Mouse (Mus musculus): ENCODE data around the gene Gm12216. TPM values are rescaled to one million over a fixed set of nuclear protein-coding genes. Genes with fewer than 3 reads are reported as not detected.

The Gm12216 gene
- total and polyA plus RNA-seq, 2 experiments, result 2.7 to 3.2 TPM

GRCm38 (mm10) chr11:53772536-53772935 lies 86.5 kb downstream of the Gm12216 start:
- Histone ChIP-seq H3K79me2 (ENCODE audit: control insufficient read depth, insufficient read depth, low read length) (no peaks in the 10 kb centered on the region; the same call in 1 of the 2 replicates), H3K4me1 (ENCODE audit: control insufficient read depth, insufficient read depth, low read length) (peaks cover 16% of the 10 kb centered on the region), H3K27ac (replicated peaks; ENCODE audit: insufficient read depth, low read depth, low read length) (peak overlapping the region; percentile 30; the same call in 1 of the 2 replicates), H3K9ac (ENCODE audit: low read depth, low read length) (peak overlapping the region; percentile 50), H3K4me3 (ENCODE audit: insufficient read depth, low read depth, low read length) (peak overlapping the region; percentile 24), H3K27me3 (ENCODE audit: control insufficient read depth, insufficient read depth, low read length) (no peaks in the 10 kb centered on the region), H3K36me3 (ENCODE audit: control insufficient read depth, insufficient read depth, low read length) (peaks cover 35% of the 10 kb centered on the region)
- no peak for DNase-seq (ENCODE audit: extremely low read depth, low read depth, low spot score)
- WGBS, result 74% methylated on average over 9 of the region's 9 CpGs
- no peak for TF ChIP-seq CTCF (IDR thresholded peaks at IDR 0.05; ENCODE audit: low read depth, low read length)
- TF ChIP-seq POLR2A (IDR thresholded peaks at IDR 0.05; ENCODE audit: extremely low read depth, insufficient read depth, low read length), result no peak

- H3K36me3 ChIP-seq (ENCODE audit: control insufficient read depth, insufficient read depth, low read length), result peaks cover 22% of the 10 kb centered on the region
- H3K79me2 ChIP-seq (ENCODE audit: control insufficient read depth, insufficient read depth, low read length), result no peaks in the 10 kb centered on the region; the same call in 1 of the 2 replicates
- peak; percentile 64 for DNase-seq (ENCODE audit: extremely low read depth, low read depth, low spot score)
- peak overlapping the region; percentile 81 for H3K4me3 ChIP-seq (ENCODE audit: insufficient read depth, low read depth, low read length)
- H3K9ac ChIP-seq (ENCODE audit: low read depth, low read length), result peak overlapping the region; percentile 91
- no peaks in the 10 kb centered on the region for H3K27me3 ChIP-seq (ENCODE audit: control insufficient read depth, insufficient read depth, low read length)
- TF ChIP-seq POLR2A (IDR thresholded peaks at IDR 0.05; ENCODE audit: extremely low read depth, insufficient read depth, low read length), result no peak
- no peak for TF ChIP-seq CTCF (IDR thresholded peaks at IDR 0.05; ENCODE audit: low read depth, low read length)
- H3K4me1 ChIP-seq (ENCODE audit: control insufficient read depth, insufficient read depth, low read length), result peaks cover 14% of the 10 kb centered on the region
- 22% methylated on average over 11 of the region's 11 CpGs for WGBS
- peak overlapping the region; percentile 86 for H3K27ac ChIP-seq (replicated peaks; ENCODE audit: insufficient read depth, low read depth, low read length)
These were observed 87.9 kb downstream of the Gm12216 start for GRCm38 (mm10) chr11:53771001-53771744.

GRCm38 (mm10) chr11:53770125-53770791 lies 88.8 kb downstream of the Gm12216 start:
- H3K27ac ChIP-seq (replicated peaks; ENCODE audit: insufficient read depth, low read depth, low read length), result peak overlapping the region; percentile 86

GRCm38 (mm10) chr11:53769760-53770124 lies 89.3 kb downstream of the Gm12216 start, which contains the start of gene Irf1:
Irf1 (plus strand) TSS chr11:53770014.
- H3K27me3 ChIP-seq (ENCODE audit: control insufficient read depth, insufficient read depth, low read length), result no peaks in the 10 kb centered on the region
- H3K4me3 ChIP-seq (ENCODE audit: insufficient read depth, low read depth, low read length), result peak within 1 kb of the TSS; percentile 81
- under 1% methylated on average over 40 of the region's 40 CpGs for WGBS
- peaks cover 18% of the 10 kb centered on the region for H3K36me3 ChIP-seq (ENCODE audit: control insufficient read depth, insufficient read depth, low read length)
- no peaks in the 10 kb centered on the region; the same call in 1 of the 2 replicates for H3K79me2 ChIP-seq (ENCODE audit: control insufficient read depth, insufficient read depth, low read length)
- peak; percentile 75 for DNase-seq (ENCODE audit: extremely low read depth, low read depth, low spot score)
- peak within 1 kb of the TSS; percentile 86 for H3K27ac ChIP-seq (replicated peaks; ENCODE audit: insufficient read depth, low read depth, low read length)
- peaks cover 16% of the 10 kb centered on the region for H3K4me1 ChIP-seq (ENCODE audit: control insufficient read depth, insufficient read depth, low read length)
- H3K9ac ChIP-seq (ENCODE audit: low read depth, low read length), result peak within 1 kb of the TSS; percentile 91
- TF ChIP-seq CTCF (IDR thresholded peaks at IDR 0.05; ENCODE audit: low read depth, low read length) (no peak), POLR2A (IDR thresholded peaks at IDR 0.05; ENCODE audit: extremely low read depth, insufficient read depth, low read length) (peak; percentile 96)

More at GRCm38 (mm10) chr11:53770125-53770791, 88.8 kb downstream of the Gm12216 start:
- no peaks in the 10 kb centered on the region for H3K27me3 ChIP-seq (ENCODE audit: control insufficient read depth, insufficient read depth, low read length)
- peaks cover 18% of the 10 kb centered on the region for H3K36me3 ChIP-seq (ENCODE audit: control insufficient read depth, insufficient read depth, low read length)
- WGBS, result under 1% methylated on average over 75 of the region's 75 CpGs
- TF ChIP-seq CTCF (IDR thresholded peaks at IDR 0.05; ENCODE audit: low read depth, low read length) (no peak), POLR2A (IDR thresholded peaks at IDR 0.05; ENCODE audit: extremely low read depth, insufficient read depth, low read length) (0 out of 2 replicates have a peak, but pooled peaks have one; percentile 21)
- peak overlapping the region; percentile 91 for H3K9ac ChIP-seq (ENCODE audit: low read depth, low read length)
- DNase-seq (ENCODE audit: extremely low read depth, low read depth, low spot score), result peak; percentile 80
- peaks cover 14% of the 10 kb centered on the region for H3K4me1 ChIP-seq (ENCODE audit: control insufficient read depth, insufficient read depth, low read length)
- no peaks in the 10 kb centered on the region; the same call in 1 of the 2 replicates for H3K79me2 ChIP-seq (ENCODE audit: control insufficient read depth, insufficient read depth, low read length)
- peak overlapping the region; percentile 81 for H3K4me3 ChIP-seq (ENCODE audit: insufficient read depth, low read depth, low read length)

GRCm38 (mm10) chr11:53769185-53769576 lies 89.9 kb downstream of the Gm12216 start:
- Histone ChIP-seq H3K27ac (replicated peaks; ENCODE audit: insufficient read depth, low read depth, low read length) (peak overlapping the region; percentile 82), H3K4me1 (ENCODE audit: control insufficient read depth, insufficient read depth, low read length) (peaks cover 19% of the 10 kb centered on the region), H3K9ac (ENCODE audit: low read depth, low read length) (peak overlapping the region; percentile 63), H3K4me3 (ENCODE audit: insufficient read depth, low read depth, low read length) (peak overlapping the region; percentile 81; the same call in 1 of the 2 replicates), H3K27me3 (ENCODE audit: control insufficient read depth, insufficient read depth, low read length) (no peaks in the 10 kb centered on the region), H3K36me3 (ENCODE audit: control insufficient read depth, insufficient read depth, low read length) (peaks cover 15% of the 10 kb centered on the region), H3K79me2 (ENCODE audit: control insufficient read depth, insufficient read depth, low read length) (no peaks in the 10 kb centered on the region; the same call in 1 of the 2 replicates)
- no peak for DNase-seq (ENCODE audit: extremely low read depth, low read depth, low spot score)
- WGBS, result 77% methylated on average over 12 of the region's 12 CpGs
- TF ChIP-seq CTCF (IDR thresholded peaks at IDR 0.05; ENCODE audit: low read depth, low read length), result no peak
- TF ChIP-seq POLR2A (IDR thresholded peaks at IDR 0.05; ENCODE audit: extremely low read depth, insufficient read depth, low read length), result no peak

Measured in liver, adult 2 months (tissue).